Mouse (Mus musculus): ENCODE results near the gene Inpp4b.

Gene Inpp4b

DNA sequence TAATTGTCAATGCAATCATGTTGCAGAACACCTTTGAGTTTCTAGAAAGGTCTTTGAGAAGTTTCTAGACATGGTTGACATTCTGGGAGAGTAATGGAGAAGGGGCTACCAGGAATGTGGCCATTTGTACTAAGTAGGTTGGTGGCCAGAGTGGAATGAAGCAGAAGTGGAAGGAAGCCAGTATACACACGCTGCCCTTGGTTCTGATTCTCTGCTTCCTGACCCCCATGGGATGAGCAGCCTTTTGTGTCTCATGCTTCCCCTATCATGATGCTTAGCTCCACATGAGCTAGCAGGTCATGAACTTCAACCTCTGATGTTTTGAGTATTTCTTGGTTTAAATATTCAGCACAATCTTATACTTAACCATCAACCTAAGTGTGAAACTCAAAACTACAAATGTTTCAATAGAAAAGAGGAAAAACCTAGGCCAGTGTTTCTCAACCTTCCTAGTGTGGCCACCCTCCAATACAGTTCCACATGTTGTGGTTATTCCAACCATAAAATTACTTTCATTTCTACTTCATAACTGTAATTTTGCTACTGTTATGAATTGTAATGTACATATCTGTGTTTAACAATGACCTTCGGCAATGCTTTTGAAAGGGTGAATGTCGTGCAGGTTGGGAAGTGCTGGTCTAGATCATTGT lies 233.0 kb downstream of the Inpp4b start:
- no peak for DNase-seq (ENCODE audit: inconsistent age in 2 of 2, low spot score in 1 of 2)

DNA sequence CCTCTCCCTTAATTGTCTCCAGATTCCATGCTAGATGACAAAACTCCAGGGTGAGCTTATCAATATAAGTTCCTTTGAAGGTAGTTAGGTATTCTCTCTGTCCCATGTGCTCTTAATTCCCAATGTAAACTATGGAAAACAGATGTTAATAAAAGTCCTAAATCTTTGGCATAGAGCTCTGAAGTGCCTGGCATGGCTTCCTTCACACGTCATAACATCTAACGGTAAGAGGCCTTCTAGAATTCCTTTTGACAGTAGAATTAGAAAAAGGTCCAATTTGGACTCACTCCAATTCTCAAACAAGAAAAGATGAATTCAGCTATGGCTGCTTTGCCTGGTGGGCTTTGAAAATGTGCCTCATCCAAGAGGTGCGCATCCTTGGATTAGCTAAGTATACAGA lies 236.6 kb downstream of the Inpp4b start:
- no peak for DNase-seq (ENCODE audit: inconsistent age in 2 of 2, low spot score in 1 of 2)

DNA sequence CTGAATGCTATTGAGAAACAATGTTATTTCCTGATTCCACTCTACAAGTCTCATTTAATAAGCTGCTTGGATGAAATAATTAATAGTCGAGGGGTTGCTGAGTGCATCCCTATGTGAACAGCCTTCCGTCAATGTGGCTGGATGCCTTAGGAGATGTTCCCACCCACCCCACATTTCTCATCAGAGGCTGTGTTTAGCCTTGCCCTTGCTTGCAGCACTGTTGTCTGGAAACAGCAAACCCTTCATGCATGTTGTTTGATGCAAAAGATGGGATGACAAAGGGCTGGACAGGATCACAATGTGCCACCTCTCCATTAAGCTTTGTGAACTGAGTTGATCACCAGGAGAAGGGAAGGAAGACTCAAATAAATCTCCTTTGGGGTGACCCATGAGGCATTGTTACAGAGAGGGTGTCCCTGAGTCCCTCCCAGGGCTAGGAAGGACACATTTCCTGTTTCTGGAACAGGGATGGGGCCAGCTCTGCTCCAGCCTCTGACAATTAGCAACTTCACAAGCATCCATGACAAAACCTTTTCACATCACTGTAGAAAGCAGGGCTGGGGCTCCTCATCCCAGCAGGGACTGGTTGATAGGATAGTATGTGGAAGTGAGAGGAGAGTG lies 239.6 kb downstream of the Inpp4b start:
- peak; percentile 44 to 71 for DNase-seq (ENCODE audit: inconsistent age in 2 of 2, low spot score in 1 of 2)

DNA sequence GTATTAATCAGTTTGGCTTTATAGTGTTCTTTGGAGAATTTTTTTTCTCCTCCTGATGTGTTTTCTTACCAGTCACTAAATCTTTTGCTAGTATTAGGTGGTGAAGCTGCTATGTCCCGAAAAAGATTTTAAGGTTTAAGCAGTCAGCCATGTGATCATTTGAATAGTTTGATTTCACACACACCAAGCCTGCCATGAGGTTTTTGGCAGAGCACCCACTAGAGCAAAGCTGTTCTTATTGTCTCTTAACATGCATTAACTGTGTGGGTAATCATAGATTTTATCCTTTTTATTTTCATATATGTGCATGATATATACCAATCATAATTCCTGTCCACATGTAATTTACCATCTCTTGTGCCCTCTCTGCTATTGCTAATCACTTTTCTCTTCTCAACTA lies 240.6 kb downstream of the Inpp4b start:
- DNase-seq (ENCODE audit: inconsistent age in 2 of 2, low spot score in 1 of 2): no peak

DNA sequence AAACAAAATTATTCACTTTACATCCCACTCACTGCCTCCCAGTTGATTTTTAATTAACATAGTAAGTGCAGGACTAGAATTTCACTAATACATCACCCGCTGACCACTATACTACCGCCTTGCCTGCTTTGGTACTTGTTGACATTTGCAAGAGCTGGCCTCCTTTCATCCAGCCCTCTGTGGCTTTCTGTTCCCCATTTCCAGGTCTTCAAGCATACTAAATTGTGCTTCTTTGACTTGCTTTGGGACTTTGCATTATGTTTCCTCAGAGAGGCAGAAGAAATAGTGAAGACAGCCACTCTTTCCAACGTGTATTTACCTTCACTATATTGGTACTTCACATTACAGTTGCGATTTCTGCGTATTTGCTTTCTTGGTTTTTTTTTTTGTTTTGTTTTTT lies 244.4 kb downstream of the Inpp4b start:
- no peak for DNase-seq (ENCODE audit: inconsistent age in 2 of 2, low spot score in 1 of 2)

DNA sequence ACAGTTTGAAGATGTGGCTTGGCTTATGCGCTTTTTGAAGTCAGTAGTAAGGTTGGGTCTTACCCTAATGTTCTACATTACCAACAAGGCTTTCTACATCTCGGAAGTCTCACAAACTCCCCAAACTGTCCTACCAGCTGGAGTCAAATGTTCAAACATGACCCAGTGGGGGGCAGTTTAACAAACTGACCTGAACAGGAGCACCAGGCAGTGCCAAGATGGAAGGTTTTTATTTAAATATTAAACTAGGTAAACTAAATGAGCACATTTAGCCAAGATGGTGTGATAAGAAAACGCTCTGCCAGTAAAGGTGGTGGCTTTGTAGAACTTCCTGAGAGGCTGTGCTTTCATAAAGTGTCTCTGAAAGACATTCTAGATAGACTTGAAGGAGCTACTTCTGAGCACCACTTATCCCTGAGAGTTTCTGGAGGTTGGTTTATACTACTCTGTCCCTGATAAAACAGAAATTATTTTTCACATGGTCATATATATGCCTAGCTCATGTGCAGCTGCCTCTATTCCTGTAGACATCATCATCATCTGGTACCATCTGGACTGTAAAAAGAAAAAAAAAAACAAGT lies 251.9 kb downstream of the Inpp4b start:
- DNase-seq (ENCODE audit: inconsistent age in 2 of 2, low spot score in 1 of 2): no peak

DNA sequence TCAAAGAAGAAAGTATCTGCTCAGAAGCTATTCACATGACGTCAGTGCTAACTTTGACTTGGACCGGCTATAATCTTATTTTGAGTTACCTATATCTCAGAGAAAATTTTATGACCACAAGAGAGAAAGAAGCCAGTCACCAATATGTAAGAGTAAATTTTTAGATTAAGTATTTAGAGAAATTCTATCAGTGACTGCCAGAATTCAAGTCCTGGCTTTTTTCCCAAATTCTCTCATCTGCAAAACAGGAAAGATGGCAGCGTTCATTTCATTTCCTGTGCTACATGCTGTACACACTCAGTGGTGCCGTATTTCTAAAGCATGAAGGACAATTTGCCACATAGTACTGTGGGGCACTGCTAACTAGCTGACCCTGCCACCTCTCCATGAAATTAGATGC lies 256.9 kb downstream of the Inpp4b start:
- DNase-seq (ENCODE audit: inconsistent age in 2 of 2, low spot score in 1 of 2): no peak

DNA sequence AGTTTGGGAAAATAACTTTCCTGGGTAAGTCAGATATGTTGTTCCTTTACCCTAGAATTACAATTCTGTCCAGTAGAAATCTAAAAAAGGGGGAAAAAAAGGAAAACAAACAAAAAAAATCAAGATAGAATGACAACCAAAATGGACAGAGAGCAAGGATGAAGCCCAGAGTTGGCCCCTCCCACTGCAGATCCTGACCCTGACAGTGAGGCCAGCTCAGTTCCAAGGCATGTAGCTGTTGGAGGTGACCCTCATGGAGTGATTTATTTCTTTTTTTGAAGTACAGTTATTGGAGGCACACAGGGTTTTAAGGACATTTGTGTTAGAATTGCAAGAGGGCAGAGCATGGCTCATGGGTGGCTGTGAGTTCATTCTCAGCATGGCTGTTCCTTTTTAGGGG lies 258.8 kb downstream of the Inpp4b start:
- peak; percentile 50 to 76 for DNase-seq (ENCODE audit: inconsistent age in 2 of 2, low spot score in 1 of 2)

DNA sequence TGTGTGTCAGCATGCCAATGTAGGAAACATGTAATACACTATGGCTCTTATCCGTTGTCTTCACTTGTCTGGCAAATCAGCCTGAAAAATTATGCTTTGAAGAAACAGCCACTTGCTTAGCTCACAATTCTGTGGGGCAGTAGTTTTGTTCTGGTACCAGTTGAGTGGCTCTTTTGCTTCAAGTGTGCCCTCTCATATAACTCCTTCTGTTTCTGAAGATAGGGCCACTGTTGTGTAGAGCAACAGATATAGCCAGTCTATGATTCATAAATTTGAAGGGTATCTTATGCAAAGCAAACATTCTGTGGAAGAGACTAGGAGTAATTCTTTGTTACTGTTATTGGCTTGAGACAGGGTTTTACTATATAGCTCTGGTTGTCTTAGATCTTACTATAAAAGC lies 265.7 kb downstream of the Inpp4b start:
- no peak for DNase-seq (ENCODE audit: inconsistent age in 2 of 2, low spot score in 1 of 2)

DNA sequence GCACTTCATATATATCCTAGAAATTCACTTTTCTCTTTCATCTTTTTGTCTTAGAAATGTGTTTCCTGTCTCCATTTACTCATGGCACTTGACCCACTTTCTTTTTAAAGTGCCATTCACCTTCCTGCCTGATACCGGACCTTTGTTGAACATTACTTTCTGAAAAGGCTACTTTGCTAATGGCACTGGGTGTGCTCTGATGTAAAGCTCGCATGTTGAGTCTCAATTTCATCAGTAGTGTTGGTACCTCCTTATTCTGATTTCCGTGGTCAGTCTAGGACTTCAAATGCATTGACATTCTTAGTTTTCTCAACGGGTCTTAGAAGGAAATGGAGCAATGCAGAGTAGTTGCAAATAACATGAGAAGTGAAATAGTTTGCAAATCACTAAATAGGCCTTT lies 266.7 kb downstream of the Inpp4b start:
- DNase-seq (ENCODE audit: inconsistent age in 2 of 2, low spot score in 1 of 2): no peak

DNA sequence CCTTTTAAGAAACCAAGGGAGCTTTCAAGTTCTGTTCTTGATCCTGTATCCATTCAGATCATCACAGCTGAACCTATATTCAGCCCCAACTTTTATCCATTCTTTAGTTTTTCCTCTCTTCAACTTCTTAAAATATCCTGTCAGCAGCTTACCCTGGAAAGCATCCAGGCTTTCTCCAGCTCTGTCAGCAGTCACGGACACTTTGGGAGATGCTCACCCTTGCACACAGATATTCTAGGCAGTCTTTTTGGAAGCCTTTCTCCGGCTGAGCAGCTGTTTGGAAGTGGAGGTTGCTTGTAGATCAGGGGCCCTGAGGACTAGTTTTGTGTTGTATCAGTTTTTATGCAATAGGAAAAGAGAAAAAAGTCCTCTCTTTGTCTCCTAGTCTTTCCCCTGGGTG lies 270.3 kb downstream of the Inpp4b start:
- DNase-seq (ENCODE audit: inconsistent age in 2 of 2, low spot score in 1 of 2): no peak

DNA sequence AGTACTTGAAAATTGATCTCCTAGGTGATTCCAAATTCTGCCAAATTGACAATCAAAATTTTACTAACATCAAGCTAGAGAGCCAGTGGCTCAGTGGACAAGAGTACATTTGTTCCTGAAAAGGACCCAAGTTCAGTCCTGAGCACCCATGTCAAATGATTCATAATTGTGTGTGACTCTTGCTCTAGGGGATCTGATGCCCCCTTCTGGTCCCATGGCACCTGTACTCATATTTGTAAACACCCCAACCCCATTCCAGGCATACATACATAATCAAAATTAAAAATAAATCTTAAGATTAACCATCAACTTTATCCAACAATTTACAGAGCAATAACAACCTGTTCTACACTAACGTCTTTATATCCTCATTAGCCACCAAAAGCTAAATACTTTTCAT lies 271.8 kb downstream of the Inpp4b start:
- no peak for DNase-seq (ENCODE audit: inconsistent age in 2 of 2, low spot score in 1 of 2)

DNA sequence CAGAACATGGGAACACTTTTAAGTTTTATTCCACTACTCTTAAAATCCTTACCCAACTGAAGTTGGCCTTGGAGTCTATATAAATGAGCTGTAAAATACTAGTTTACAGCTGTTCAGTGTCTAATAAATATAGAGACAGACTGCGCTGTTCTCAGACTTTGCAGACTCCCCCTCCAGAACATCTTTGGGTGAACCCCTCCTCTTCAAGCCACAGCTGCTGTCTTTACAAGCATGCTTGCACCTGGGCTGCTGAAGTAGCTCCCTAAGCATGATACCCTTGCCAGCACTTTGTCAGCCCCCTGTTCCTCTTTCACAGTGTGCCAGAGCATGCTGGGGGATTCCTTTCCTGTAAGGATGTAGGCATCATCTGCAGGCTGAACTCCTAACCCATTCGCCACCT lies 272.2 kb downstream of the Inpp4b start:
- DNase-seq (ENCODE audit: inconsistent age in 2 of 2, low spot score in 1 of 2): no peak

DNA sequence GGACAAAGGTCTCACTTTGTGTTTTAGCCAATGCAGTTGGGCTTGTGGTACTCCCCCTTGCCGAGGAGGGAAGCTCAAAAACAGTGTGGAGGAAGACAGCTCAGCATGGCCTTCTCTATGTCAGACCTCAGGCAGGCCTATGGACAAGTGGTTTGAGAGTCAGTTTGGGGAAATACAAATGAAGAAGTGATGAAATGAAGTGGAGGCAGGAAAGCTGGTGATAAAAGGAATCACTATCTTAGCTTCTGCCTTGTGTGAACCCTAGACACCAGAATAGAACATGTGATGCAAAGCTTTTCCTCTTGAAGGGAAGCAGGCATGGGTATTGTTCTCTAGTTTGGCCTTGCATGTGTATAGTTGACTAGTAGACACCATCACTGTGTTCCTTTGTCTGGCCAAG lies 273.2 kb downstream of the Inpp4b start:
- DNase-seq (ENCODE audit: inconsistent age in 2 of 2, low spot score in 1 of 2): no peak

DNA sequence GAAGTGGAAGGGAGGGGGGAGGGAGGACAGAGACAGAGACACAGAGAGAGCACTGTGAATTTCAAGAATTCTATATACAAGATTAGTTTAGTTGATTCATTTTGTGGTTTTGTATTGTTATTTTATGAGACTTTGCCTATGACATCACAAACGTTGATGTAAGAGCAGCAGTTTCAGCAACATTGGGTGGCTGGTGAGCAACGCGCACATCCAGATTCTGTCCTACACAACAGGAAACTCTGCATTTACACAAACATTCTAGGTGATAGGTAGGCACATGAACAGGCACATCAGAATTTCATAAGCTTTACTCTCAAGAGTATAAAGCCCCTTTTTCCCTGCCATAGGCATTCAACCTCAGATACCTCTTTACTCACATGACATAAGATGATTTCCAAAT lies 276.6 kb downstream of the Inpp4b start:
- no peak for DNase-seq (ENCODE audit: inconsistent age in 2 of 2, low spot score in 1 of 2)

DNA sequence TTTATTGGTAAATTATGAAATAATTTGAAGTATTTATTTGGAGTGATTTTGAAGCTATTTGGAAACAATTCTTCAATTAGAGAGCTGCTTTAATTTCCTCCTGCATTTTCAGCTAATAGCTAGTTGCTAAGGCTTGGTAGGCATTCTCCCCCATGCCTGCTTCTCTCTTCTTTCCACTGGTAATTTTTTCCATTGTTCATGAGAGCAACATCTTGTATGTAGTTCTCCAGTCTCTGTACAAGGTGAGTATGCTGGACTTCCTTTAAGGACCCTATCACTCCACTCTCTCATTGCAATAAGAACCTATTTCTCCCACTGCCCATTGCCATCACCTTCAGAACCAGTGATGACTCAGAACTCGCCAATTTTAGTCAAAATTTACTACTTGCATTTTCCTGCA lies 292.7 kb downstream of the Inpp4b start:
- DNase-seq (ENCODE audit: inconsistent age in 2 of 2, low spot score in 1 of 2): no peak

DNA sequence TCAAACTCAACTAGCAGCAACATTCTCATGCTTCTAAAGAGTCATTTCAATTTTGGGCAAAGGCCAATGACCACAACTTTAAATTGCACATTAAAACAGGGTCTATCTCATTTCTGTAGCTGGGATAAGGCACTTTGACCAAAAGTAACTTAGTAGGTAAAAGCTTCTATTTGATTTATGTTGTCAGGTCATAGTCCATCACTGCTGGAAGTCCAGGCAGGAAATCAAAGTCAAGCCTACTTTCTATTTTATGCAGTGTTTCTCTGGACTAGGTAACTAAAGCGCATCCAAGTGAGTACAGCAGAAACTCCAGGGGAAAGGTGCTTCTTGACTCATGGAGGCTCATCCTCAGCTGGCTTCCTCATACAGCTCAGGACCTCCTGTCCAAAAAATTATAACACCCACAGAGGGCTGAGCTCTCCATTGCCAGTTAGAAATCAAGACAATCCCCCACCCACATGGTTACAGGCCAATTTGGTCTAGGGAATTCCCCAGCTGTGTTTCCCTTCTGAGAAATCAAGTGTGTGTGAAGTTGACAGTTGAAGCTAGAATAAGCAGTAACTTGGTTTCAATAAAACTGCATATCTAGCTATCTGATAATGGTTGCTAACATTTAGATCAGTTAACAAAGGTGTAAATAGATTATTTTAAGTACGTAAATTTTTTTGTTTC lies 293.7 kb downstream of the Inpp4b start:
- peak in 1 of 2 experiments; percentile 26 for DNase-seq (ENCODE audit: inconsistent age in 2 of 2, low spot score in 1 of 2)

DNA sequence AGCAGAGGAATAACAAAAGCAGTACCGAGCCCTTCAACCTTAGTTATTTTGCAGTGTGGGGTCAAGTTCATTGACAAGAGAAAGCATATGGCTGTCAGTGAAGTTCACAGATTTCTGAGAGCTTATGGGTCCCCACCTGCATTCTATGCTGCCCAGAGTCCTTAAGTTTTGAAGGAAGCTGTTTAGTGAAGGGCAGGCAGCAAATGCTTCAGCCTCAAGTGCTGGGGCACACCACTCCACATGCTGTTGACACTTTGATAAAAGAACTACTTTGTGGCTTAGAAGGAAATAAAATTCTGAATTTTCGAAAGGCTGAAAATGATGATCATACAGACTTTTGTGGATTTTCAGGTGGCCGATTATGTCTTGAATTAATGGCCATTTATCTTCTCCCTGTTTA lies 296.1 kb downstream of the Inpp4b start:
- DNase-seq (ENCODE audit: inconsistent age in 2 of 2, low spot score in 1 of 2): no peak

DNA sequence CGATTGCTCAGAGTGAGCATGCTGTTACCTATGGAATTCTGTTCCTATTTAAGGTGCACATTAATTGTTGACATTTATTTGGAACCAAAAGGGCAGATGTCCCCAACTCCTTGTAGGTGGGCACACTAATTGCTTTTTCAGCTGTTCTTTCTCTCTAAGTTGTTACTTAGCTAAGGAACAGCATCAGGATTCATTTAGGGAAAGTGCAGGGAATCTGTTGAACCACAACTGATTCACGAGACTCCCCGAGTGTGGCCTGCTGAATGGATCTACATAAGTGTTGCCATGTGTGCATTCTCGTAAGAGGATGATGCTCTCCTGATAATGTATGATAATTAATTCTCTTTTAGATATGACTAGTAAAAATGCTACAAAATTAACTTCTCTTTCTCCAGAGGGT lies 297.5 kb downstream of the Inpp4b start:
- DNase-seq (ENCODE audit: inconsistent age in 2 of 2, low spot score in 1 of 2): no peak

DNA sequence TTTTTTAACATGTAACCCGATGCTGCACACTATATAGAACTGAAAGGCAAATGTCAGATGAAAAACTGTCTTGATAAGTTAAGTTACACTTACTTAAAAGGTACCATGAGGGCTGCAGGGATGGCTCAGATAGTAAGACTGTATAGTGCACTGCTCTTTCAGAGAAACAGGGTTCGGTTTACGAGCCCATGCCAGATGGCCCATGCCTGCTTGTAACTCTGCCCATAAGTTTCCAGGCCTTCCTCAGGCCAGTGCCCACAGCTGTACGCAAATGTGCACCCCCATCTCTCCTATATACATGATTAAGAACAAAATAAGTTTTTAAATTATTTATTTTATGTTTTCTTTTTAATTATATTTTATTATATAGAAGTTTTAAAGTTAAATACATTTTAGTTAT lies 300.7 kb downstream of the Inpp4b start:
- no peak for DNase-seq (ENCODE audit: inconsistent age in 2 of 2, low spot score in 1 of 2)

DNA sequence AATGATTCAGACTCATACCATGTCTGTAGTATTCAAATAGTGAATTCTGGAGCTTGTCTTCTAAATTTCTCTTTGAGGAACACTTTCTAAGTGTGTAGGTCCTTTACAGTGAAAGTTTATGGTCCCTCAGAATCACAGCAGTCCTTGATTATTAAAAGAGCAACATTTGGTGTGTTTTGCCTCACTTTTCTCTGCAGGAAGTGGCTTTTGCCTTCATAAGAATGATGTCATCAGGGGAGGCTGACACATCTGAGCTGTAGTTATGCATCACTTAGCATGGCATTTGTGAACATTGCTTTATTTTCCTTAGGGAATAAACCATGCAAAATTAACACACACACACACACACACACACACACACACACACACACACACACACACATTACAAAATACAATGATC lies 349.8 kb downstream of the Inpp4b start:
- no peak for DNase-seq (ENCODE audit: inconsistent age in 2 of 2, low spot score in 1 of 2)

DNA sequence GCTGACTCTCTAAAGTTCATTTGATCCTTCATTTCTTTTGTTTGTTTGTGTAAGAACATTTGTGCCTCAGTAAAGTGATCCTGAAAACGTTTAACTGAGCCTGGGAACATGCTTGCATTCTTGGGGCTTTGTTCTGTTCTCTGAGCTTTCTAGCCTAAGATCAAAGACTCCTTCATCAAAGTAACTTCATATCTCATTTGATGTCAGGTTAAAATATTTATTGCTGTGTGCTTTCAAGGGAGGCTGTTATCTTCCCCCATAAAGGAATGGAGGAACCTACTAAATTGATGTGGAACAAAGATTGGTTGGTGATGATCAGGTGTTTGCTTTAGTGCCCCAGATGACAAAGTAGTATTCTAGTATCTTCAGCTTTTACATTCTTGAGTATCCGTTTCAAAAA lies 352.5 kb downstream of the Inpp4b start:
- peak in 1 of 2 experiments; percentile 21 for DNase-seq (ENCODE audit: inconsistent age in 2 of 2, low spot score in 1 of 2)

Data from adrenal gland, adult (tissue).